Comparison of ENCODE assay signal across 9 mouse cellular contexts in the genomic region with DNA sequence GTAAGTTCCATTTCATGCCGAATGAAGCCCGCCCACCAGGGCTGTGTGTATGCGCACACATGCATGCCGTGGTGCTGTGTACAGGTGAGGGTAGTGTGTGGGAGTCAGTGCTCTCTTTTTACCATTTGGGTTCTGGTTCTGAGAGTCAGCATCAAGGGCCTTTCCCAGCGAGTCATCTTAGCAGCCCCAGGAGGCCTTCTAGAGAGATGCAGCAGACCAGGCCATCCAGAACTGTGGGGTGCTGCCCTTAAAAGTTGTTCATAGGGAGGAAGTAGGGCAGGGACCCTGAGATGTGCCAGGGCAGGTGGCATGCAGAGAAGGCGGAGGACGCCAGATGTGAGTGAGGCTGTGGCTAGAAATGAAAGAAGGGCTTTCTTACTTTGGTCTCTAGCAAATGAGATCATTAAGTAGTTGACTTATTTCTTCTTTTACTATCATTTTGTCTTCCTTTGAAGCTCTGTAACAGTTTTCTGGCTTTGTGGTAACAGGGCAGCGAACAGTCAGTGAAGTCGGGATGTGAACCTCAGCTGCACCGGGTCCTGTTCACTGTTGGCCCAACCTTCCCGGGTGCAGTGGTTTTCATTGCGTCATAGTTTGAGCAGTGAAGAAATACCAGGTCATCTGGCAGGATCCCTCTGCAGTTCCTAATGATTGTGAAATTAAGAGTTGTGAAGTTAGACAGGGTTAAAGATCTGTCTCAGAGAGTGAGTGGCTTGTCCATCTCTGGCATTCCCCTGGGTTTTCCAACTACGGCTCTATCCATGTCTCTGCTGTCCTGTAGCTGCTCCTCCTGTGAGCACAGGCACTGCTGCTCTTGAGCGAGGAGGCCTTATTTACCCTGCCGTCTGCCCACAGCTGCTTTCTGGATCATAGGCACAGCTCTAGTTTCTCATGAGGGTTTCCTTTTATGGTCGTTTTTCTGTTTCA. TPM values are rescaled to one million over a fixed set of nuclear protein-coding genes. Genes with fewer than 3 reads are reported as not detected.
DNase-seq lines count a peak whose midpoint lies in the region; ATAC-seq and TF ChIP-seq lines count a peak whose summit lies in the region.
"Had no signal": no experiment of that assay in that cellular context is flagged by ENCODE, and none has a peak within 500 bp of the region (broad histone marks: within the 10 kb centered on the region; RNA-seq: fewer than 3 reads in every experiment).

No protein-coding gene starts in this region.

- TF ChIP-seq CTCF in Patski (IDR thresholded peaks at IDR 0.05), result no peak
- TF ChIP-seq CTCF in midbrain, postnatal 0 days (IDR thresholded peaks at IDR 0.05), result no peak

- no peak overlapping the region for H3K27ac ChIP-seq in midbrain, postnatal 0 days (ENCODE audit: low read depth, low read length)
- H3K27ac ChIP-seq: limb, embryonic 15.5 days had no signal

- no peak overlapping the region for H3K4me3 ChIP-seq in midbrain, postnatal 0 days (ENCODE audit: low read depth, low read length)
- H3K4me3 ChIP-seq: limb, embryonic 15.5 days had no signal

- H3K36me3 ChIP-seq in midbrain, postnatal 0 days (ENCODE audit: insufficient read depth, low read length), result peaks cover 7% of the 10 kb centered on the region; the same call in 1 of the 2 replicates

- no peak overlapping the region for H3K4me2 ChIP-seq in midbrain, postnatal 0 days (ENCODE audit: low read depth, low read length, poor library complexity, severe bottlenecking)
- H3K4me2 ChIP-seq: limb, embryonic 15.5 days had no signal

- H3K4me1 ChIP-seq in midbrain, postnatal 0 days (ENCODE audit: insufficient read depth, low read length), result no peaks in the 10 kb centered on the region

- peak; percentile 44 for ATAC-seq in Patski
- ATAC-seq in megakaryocyte progenitor cell, adult 5-6 weeks (replicated peaks; ENCODE audit: poor library complexity), result peak; percentile 87
- no peak for ATAC-seq in midbrain, postnatal 0 days (ENCODE audit: low FRiP score)

- in situ Hi-C loops in Patski (cut with MboI; ENCODE audit: low pct_unique_long_range_greater_than_20kb), result no loop called here

- DNase-seq in 3134 (ENCODE audit: extremely low read depth, insufficient read length, low spot score) (peak; percentile 53), Patski (ENCODE audit: low read depth, low spot score) (no peak)
- DNase-seq in induced T-regulatory cell, adult 2 months (ENCODE audit: low read depth), result peak; percentile 86
- DNase-seq in urinary bladder, postnatal 14 days (ENCODE audit: low spot score), result no peak
- no peak for DNase-seq in left cerebral cortex, postnatal 10 days (ENCODE audit: extremely low spot score in 1 of 2, low spot score in 2 of 2)
- no peak for DNase-seq in frontal cortex, postnatal 25 days (ENCODE audit: low spot score in 2 of 2)
- DNase-seq in midbrain, postnatal 0 days (ENCODE audit: low spot score), result no peak

- H3K9ac ChIP-seq in midbrain, postnatal 0 days (replicated peaks; ENCODE audit: low read length, poor library complexity, severe bottlenecking), result no peak overlapping the region
- H3K9ac ChIP-seq: limb, embryonic 15.5 days had no signal

- POLR2A ChIA-PET in Patski (lab: Charles Lee), result interaction anchor here (0.7 kb wide), 1 partner anchor 1950 kb away, joined by 3 read pairs; no protein-coding TSS in a partner anchor

- intact Hi-C loops in left cerebral cortex, postnatal 10 days (cut with DNase I), result no loop called here

- no peaks in the 10 kb centered on the region for H3K9me3 ChIP-seq in midbrain, postnatal 0 days (ENCODE audit: low read length)
- H3K9me3 ChIP-seq: limb, embryonic 15.5 days had no signal

- 87% methylated on average over 16 of the region's 16 CpGs for WGBS in midbrain, postnatal 0 days

- CTCF ChIA-PET in Patski (lab: Charles Lee), result no interaction called here

- H3K27me3 ChIP-seq in Patski, result no peaks in the 10 kb centered on the region
- H3K27me3 ChIP-seq in midbrain, postnatal 0 days (ENCODE audit: insufficient read depth, low read length), result no peaks in the 10 kb centered on the region
- H3K27me3 ChIP-seq: limb, embryonic 15.5 days had no signal

RNA-seq across cellular contexts. Expression of a gene that starts 7.6 kb away (rescaled TPM):
- polyA plus RNA-seq in Patski (2021), result 32.6 TPM
- 91.7 and 103 TPM in 2 replicates for total RNA-seq in megakaryocyte progenitor cell, adult 5-6 weeks (2015)
- 55.6 and 63.2 TPM in 2 replicates for total RNA-seq in megakaryocyte progenitor cell, adult 5-6 weeks (2017)
- 10 to 100 TPM; 25.0 to 27.2 TPM for total RNA-seq in left cerebral cortex, postnatal 10 days (2021)
- 11.3 and 13.4 TPM in 2 replicates for total RNA-seq in midbrain, postnatal 0 days (2014; rRNA removed)
- 3.1 and 3.7 TPM in 2 replicates for polyA plus RNA-seq in midbrain, postnatal 0 days (2015; fragmentation: Nextera tagmentation; extraction: Ambion mirVana)

RNA-seq across cellular contexts. Expression of a gene that starts 53.1 kb away (rescaled TPM):
- 89.6 TPM for polyA plus RNA-seq in Patski (2021)
- 224 and 271 TPM in 2 replicates for total RNA-seq in megakaryocyte progenitor cell, adult 5-6 weeks (2015)
- 71.1 and 83.9 TPM in 2 replicates for total RNA-seq in megakaryocyte progenitor cell, adult 5-6 weeks (2017)
- total RNA-seq in left cerebral cortex, postnatal 10 days (2021), result 100 to 1,000 TPM; 173 TPM
- 73.1 and 73.9 TPM in 2 replicates for total RNA-seq in midbrain, postnatal 0 days (2014; rRNA removed)
- polyA plus RNA-seq in midbrain, postnatal 0 days (2015; fragmentation: Nextera tagmentation; extraction: Ambion mirVana), result 89.6 and 105 TPM in 2 replicates

Comparison
In these comparisons a context has a peak if more than half of its experiments do, and no peak if none do; other contexts are left out.
1. DNase-seq: peak in 3134 (single experiment) and induced T-regulatory cell, adult 2 months (single experiment); none in Patski (single experiment), urinary bladder, postnatal 14 days (single experiment), left cerebral cortex, postnatal 10 days (0 of 2), frontal cortex, postnatal 25 days (0 of 2) and midbrain, postnatal 0 days (single experiment).